Comparison of ENCODE assay signal across 8 mouse cellular contexts in genomic region chr4:129263225-129264021, GRCm38 (mm10). TPM values are rescaled to one million over a fixed set of nuclear protein-coding genes. Genes with fewer than 3 reads are reported as not detected.
DNase-seq lines count a peak whose midpoint lies in the region; ATAC-seq lines count a peak whose summit lies in the region.

No protein-coding gene starts in this region.

- no peaks in the 10 kb centered on the region; the same call in 1 of the 2 replicates for H3K27me3 ChIP-seq in forebrain, embryonic 12.5 days
- H3K27me3 ChIP-seq in forebrain, embryonic 16.5 days (replicated peaks; ENCODE audit: control insufficient read depth, insufficient read depth, low read length): no peaks in the 10 kb centered on the region
- peaks cover 88% of the 10 kb centered on the region for H3K27me3 ChIP-seq in heart, embryonic 10.5 days (ENCODE audit: insufficient read depth, poor library complexity, severe bottlenecking)
- no peaks in the 10 kb centered on the region for H3K27me3 ChIP-seq in kidney, embryonic 16.5 days (ENCODE audit: insufficient read depth, low read length)
- no peaks in the 10 kb centered on the region for H3K27me3 ChIP-seq in lung, embryonic 15.5 days
- no peaks in the 10 kb centered on the region for H3K27me3 ChIP-seq in stomach, embryonic 15.5 days (replicated peaks)

- no peaks in the 10 kb centered on the region for H3K9me3 ChIP-seq in forebrain, embryonic 12.5 days
- no peaks in the 10 kb centered on the region for H3K9me3 ChIP-seq in forebrain, embryonic 16.5 days (ENCODE audit: control insufficient read depth, low read length)
- no peaks in the 10 kb centered on the region for H3K9me3 ChIP-seq in heart, embryonic 10.5 days
- H3K9me3 ChIP-seq in kidney, embryonic 16.5 days (ENCODE audit: low read length): no peaks in the 10 kb centered on the region
- H3K9me3 ChIP-seq in lung, embryonic 15.5 days: no peaks in the 10 kb centered on the region
- no peaks in the 10 kb centered on the region for H3K9me3 ChIP-seq in stomach, embryonic 15.5 days

- ATAC-seq in forebrain, embryonic 12.5 days (ENCODE audit: low FRiP score): no peak
- ATAC-seq in forebrain, embryonic 16.5 days: no peak
- peak; percentile 88 for ATAC-seq in kidney, embryonic 16.5 days (ENCODE audit: low FRiP score, low TSS enrichment)
- peak; percentile 75; the same call in 1 of the 2 replicates for ATAC-seq in lung, embryonic 15.5 days (ENCODE audit: borderline replicate concordance, extremely low read depth, low FRiP score, low TSS enrichment)
- peak; percentile 89 for ATAC-seq in stomach, embryonic 15.5 days (ENCODE audit: insufficient read depth, low FRiP score, low read depth)

- no peak overlapping the region for H3K9ac ChIP-seq in forebrain, embryonic 12.5 days
- H3K9ac ChIP-seq in forebrain, embryonic 16.5 days (replicated peaks; ENCODE audit: low read depth, low read length): no peak overlapping the region
- H3K9ac ChIP-seq in kidney, embryonic 16.5 days (replicated peaks; ENCODE audit: low read length): no peak overlapping the region
- H3K9ac ChIP-seq in lung, embryonic 15.5 days: no peak overlapping the region
- H3K9ac ChIP-seq in stomach, embryonic 15.5 days: no peak overlapping the region

- 46% methylated on average over 19 of the region's 19 CpGs for WGBS in forebrain, embryonic 12.5 days
- WGBS in forebrain, embryonic 16.5 days: 45% methylated on average over 19 of the region's 19 CpGs
- WGBS in heart, embryonic 10.5 days: 24% methylated on average over 19 of the region's 19 CpGs
- WGBS in kidney, embryonic 16.5 days: 18% methylated on average over 19 of the region's 19 CpGs
- WGBS in lung, embryonic 15.5 days: 24% methylated on average over 19 of the region's 19 CpGs
- 27% methylated on average over 19 of the region's 19 CpGs for WGBS in stomach, embryonic 15.5 days

- H3K4me2 ChIP-seq in forebrain, embryonic 12.5 days: no peak overlapping the region
- no peak overlapping the region for H3K4me2 ChIP-seq in forebrain, embryonic 16.5 days (ENCODE audit: low read length)
- H3K4me2 ChIP-seq in kidney, embryonic 16.5 days (replicated peaks; ENCODE audit: low read depth, low read length): peak overlapping the region; percentile 14; the same call in 1 of the 2 replicates
- H3K4me2 ChIP-seq in lung, embryonic 15.5 days: peak overlapping the region; percentile 31
- H3K4me2 ChIP-seq in stomach, embryonic 15.5 days: peak overlapping the region; percentile 34

- DNase-seq in MN1 (ENCODE audit: low spot score): peak; percentile 97
- peak; percentile 50 to 60 for DNase-seq in cerebellum, postnatal 36 days
- peak; percentile 84 for DNase-seq in heart, embryonic 10.5 days (ENCODE audit: low spot score)

- H3K27ac ChIP-seq in forebrain, embryonic 12.5 days: 0 out of 2 replicates have a peak overlapping the region, but pooled peaks have one; percentile 9
- H3K27ac ChIP-seq in forebrain, embryonic 16.5 days (ENCODE audit: low read length): no peak overlapping the region
- H3K27ac ChIP-seq in heart, embryonic 10.5 days: peak overlapping the region; percentile 43
- 0 out of 2 replicates have a peak overlapping the region, but pooled peaks have one; percentile 31 for H3K27ac ChIP-seq in kidney, embryonic 16.5 days (ENCODE audit: low read length)
- H3K27ac ChIP-seq in lung, embryonic 15.5 days: peak overlapping the region; percentile 56
- H3K27ac ChIP-seq in stomach, embryonic 15.5 days: peak overlapping the region; percentile 65; the same call in 1 of the 2 replicates

- no peaks in the 10 kb centered on the region for H3K36me3 ChIP-seq in forebrain, embryonic 12.5 days (replicated peaks)
- H3K36me3 ChIP-seq in forebrain, embryonic 16.5 days (ENCODE audit: control insufficient read depth, insufficient read depth): no peaks in the 10 kb centered on the region
- H3K36me3 ChIP-seq in heart, embryonic 10.5 days: no peaks in the 10 kb centered on the region
- no peaks in the 10 kb centered on the region for H3K36me3 ChIP-seq in kidney, embryonic 16.5 days (ENCODE audit: insufficient read depth, low read length)
- H3K36me3 ChIP-seq in lung, embryonic 15.5 days: no peaks in the 10 kb centered on the region
- H3K36me3 ChIP-seq in stomach, embryonic 15.5 days: no peaks in the 10 kb centered on the region

- peaks cover 28% of the 10 kb centered on the region for H3K4me1 ChIP-seq in forebrain, embryonic 12.5 days
- 0 out of 2 replicates have a peak, but pooled peaks cover 3% of the 10 kb centered on the region for H3K4me1 ChIP-seq in forebrain, embryonic 16.5 days (replicated peaks; ENCODE audit: control insufficient read depth, insufficient read depth, low read length)
- peaks cover 30% of the 10 kb centered on the region for H3K4me1 ChIP-seq in heart, embryonic 10.5 days
- H3K4me1 ChIP-seq in kidney, embryonic 16.5 days (ENCODE audit: insufficient read depth, low read length): peaks cover 24% of the 10 kb centered on the region
- peaks cover 13% of the 10 kb centered on the region for H3K4me1 ChIP-seq in lung, embryonic 15.5 days
- H3K4me1 ChIP-seq in stomach, embryonic 15.5 days: peaks cover 17% of the 10 kb centered on the region

- no peak overlapping the region for H3K4me3 ChIP-seq in forebrain, embryonic 12.5 days (replicated peaks)
- H3K4me3 ChIP-seq in forebrain, embryonic 16.5 days (replicated peaks; ENCODE audit: low read length): no peak overlapping the region
- peak overlapping the region; percentile 38 for H3K4me3 ChIP-seq in heart, embryonic 10.5 days
- H3K4me3 ChIP-seq in kidney, embryonic 16.5 days (ENCODE audit: low read length): no peak overlapping the region
- no peak overlapping the region for H3K4me3 ChIP-seq in lung, embryonic 15.5 days
- no peak overlapping the region for H3K4me3 ChIP-seq in stomach, embryonic 15.5 days (replicated peaks)

RNA-seq across cellular contexts. Expression of gene C77080, which starts 2.2 kb away (rescaled TPM):
- 4.4 and 4.7 TPM in 2 replicates for polyA plus RNA-seq in forebrain, embryonic 12.5 days (2016; fragmentation: Nextera tagmentation; extraction: Ambion mirVana)
- 3.8 and 4.7 TPM in 2 replicates for polyA plus RNA-seq in forebrain, embryonic 16.5 days (2015; fragmentation: Nextera tagmentation; extraction: Ambion mirVana)
- 1.1 and 2.7 TPM in 2 replicates for polyA plus RNA-seq in heart, embryonic 10.5 days (2016; fragmentation: Nextera tagmentation; extraction: Ambion mirVana)
- 9.3 and 10.4 TPM in 2 replicates for polyA plus RNA-seq in kidney, embryonic 16.5 days (2015; fragmentation: Nextera tagmentation; extraction: Ambion mirVana)
- polyA plus RNA-seq in lung, embryonic 15.5 days (2015; fragmentation: Nextera tagmentation; extraction: Ambion mirVana): 5.2 and 6.8 TPM in 2 replicates
- polyA plus RNA-seq in stomach, embryonic 15.5 days (2015; fragmentation: Nextera tagmentation; extraction: Ambion mirVana): 11.8 and 12.6 TPM in 2 replicates

RNA-seq across cellular contexts. Expression of gene Sync, which starts 24.0 kb away (rescaled TPM):
- polyA plus RNA-seq in forebrain, embryonic 12.5 days (2016; fragmentation: Nextera tagmentation; extraction: Ambion mirVana): 0.29 and 0.40 TPM in 2 replicates
- polyA plus RNA-seq in forebrain, embryonic 16.5 days (2015; fragmentation: Nextera tagmentation; extraction: Ambion mirVana): 0.31 and 0.38 TPM in 2 replicates
- polyA plus RNA-seq in heart, embryonic 10.5 days (2016; fragmentation: Nextera tagmentation; extraction: Ambion mirVana): 0.42 and 1.2 TPM in 2 replicates
- polyA plus RNA-seq in kidney, embryonic 16.5 days (2015; fragmentation: Nextera tagmentation; extraction: Ambion mirVana): 1.2 and 1.3 TPM in 2 replicates
- 0.54 and 0.71 TPM in 2 replicates for polyA plus RNA-seq in lung, embryonic 15.5 days (2015; fragmentation: Nextera tagmentation; extraction: Ambion mirVana)
- polyA plus RNA-seq in stomach, embryonic 15.5 days (2015; fragmentation: Nextera tagmentation; extraction: Ambion mirVana): 2.0 and 2.1 TPM in 2 replicates

Comparison
In these comparisons a context has a peak if more than half of its experiments do, and no peak if none do; other contexts are left out.
1. ATAC-seq: peak in kidney, embryonic 16.5 days (single experiment), lung, embryonic 15.5 days (single experiment) and stomach, embryonic 15.5 days (single experiment); none in forebrain, embryonic 12.5 days (single experiment) and forebrain, embryonic 16.5 days (single experiment).
2. H3K4me2 ChIP-seq: peak in kidney, embryonic 16.5 days (single experiment), lung, embryonic 15.5 days (single experiment) and stomach, embryonic 15.5 days (single experiment); none in forebrain, embryonic 12.5 days (single experiment) and forebrain, embryonic 16.5 days (single experiment).
3. Peak in every context shown above with its lines, with median percentiles within 50 percentile points of each other: DNase-seq.